Mouse (Mus musculus): ENCODE results near the gene Cyp2d11. TPM values are rescaled to one million over a fixed set of nuclear protein-coding genes. Genes with fewer than 3 reads are reported as not detected.
A peak's percentile ranks its signal among the peaks of the same experiment; 100 is the strongest.
"Not testable (repeated sequence)": the region's sequence is repeated elsewhere in the genome, so short reads cannot be mapped to it uniquely, and the experiment has no call there.

Cyp2d11 gene
- polyA plus RNA-seq, 1 experiment = not detected

- WGBS = 65% methylated on average over 2 of the region's 2 CpGs
- Histone ChIP-seq H3K27ac (ENCODE audit: control insufficient read depth, insufficient read depth, low read depth, low read length, poor library complexity) (no peak overlapping the region), H3K4me1 (ENCODE audit: control insufficient read depth, insufficient read depth, low read length) (no peaks in the 10 kb centered on the region; the same call in 1 of the 2 replicates), H3K4me3 (replicated peaks; ENCODE audit: control insufficient read depth, low read depth, low read length) (no peak overlapping the region)
- TF ChIP-seq CTCF (IDR thresholded peaks at IDR 0.05; ENCODE audit: control insufficient read depth, insufficient read depth, low read length) = no peak
- no peak for TF ChIP-seq POLR2A (IDR thresholded peaks at IDR 0.05; ENCODE audit: borderline replicate concordance, control insufficient read depth, low read depth, low read length)
Measured at GRCm38 (mm10) chr15:82401516-82401915, 7.7 kb upstream of the Cyp2d11 start.

- WGBS = 84% methylated on average over 3 of the region's 3 CpGs
- H3K27ac ChIP-seq (ENCODE audit: control insufficient read depth, insufficient read depth, low read depth, low read length, poor library complexity); H3K4me3 ChIP-seq (replicated peaks; ENCODE audit: control insufficient read depth, low read depth, low read length); H3K4me1 ChIP-seq (ENCODE audit: control insufficient read depth, insufficient read depth, low read length): not testable (repeated sequence)
Measured at GRCm38 (mm10) chr15:82395955-82396354, 2.1 kb upstream of the Cyp2d11 start.

- not testable (repeated sequence) for H3K4me1 ChIP-seq (ENCODE audit: control insufficient read depth, insufficient read depth, low read length); H3K4me3 ChIP-seq (replicated peaks; ENCODE audit: control insufficient read depth, low read depth, low read length); H3K27ac ChIP-seq (ENCODE audit: control insufficient read depth, insufficient read depth, low read depth, low read length, poor library complexity)
- 81% methylated on average over 10 of the region's 10 CpGs for WGBS
Measured at GRCm38 (mm10) chr15:82389916-82390315, 3.9 kb downstream of the Cyp2d11 start.

- H3K4me3 ChIP-seq (replicated peaks; ENCODE audit: control insufficient read depth, low read depth, low read length) = no peak overlapping the region
- H3K27ac ChIP-seq (ENCODE audit: control insufficient read depth, insufficient read depth, low read depth, low read length, poor library complexity) = no peak overlapping the region
- no peaks in the 10 kb centered on the region; the same call in 1 of the 2 replicates for H3K4me1 ChIP-seq (ENCODE audit: control insufficient read depth, insufficient read depth, low read length)
- 76% methylated on average over 2 of the region's 2 CpGs for WGBS
- no peak for TF ChIP-seq POLR2A (IDR thresholded peaks at IDR 0.05; ENCODE audit: borderline replicate concordance, control insufficient read depth, low read depth, low read length)
- no peak for TF ChIP-seq CTCF (IDR thresholded peaks at IDR 0.05; ENCODE audit: control insufficient read depth, insufficient read depth, low read length)
Measured at GRCm38 (mm10) chr15:82385729-82386128, 8.1 kb downstream of the Cyp2d11 start.

- no peaks in the 10 kb centered on the region; the same call in 1 of the 2 replicates for H3K4me1 ChIP-seq (ENCODE audit: control insufficient read depth, insufficient read depth, low read length)
- 79% methylated on average over 2 of the region's 2 CpGs for WGBS
- no peak overlapping the region for H3K27ac ChIP-seq (ENCODE audit: control insufficient read depth, insufficient read depth, low read depth, low read length, poor library complexity)
- no peak overlapping the region for H3K4me3 ChIP-seq (replicated peaks; ENCODE audit: control insufficient read depth, low read depth, low read length)
- TF ChIP-seq CTCF (IDR thresholded peaks at IDR 0.05; ENCODE audit: control insufficient read depth, insufficient read depth, low read length) (no peak), POLR2A (IDR thresholded peaks at IDR 0.05; ENCODE audit: borderline replicate concordance, control insufficient read depth, low read depth, low read length) (no peak)
Measured at GRCm38 (mm10) chr15:82382441-82382840, 11.4 kb downstream of the Cyp2d11 start.

GRCm38 (mm10) chr15:82380714-82381062 is 13.1 kb downstream of the Cyp2d11 start:
- TF ChIP-seq POLR2A (IDR thresholded peaks at IDR 0.05; ENCODE audit: borderline replicate concordance, control insufficient read depth, low read depth, low read length) = no peak
- no peak for TF ChIP-seq CTCF (IDR thresholded peaks at IDR 0.05; ENCODE audit: control insufficient read depth, insufficient read depth, low read length)
- H3K4me3 ChIP-seq (replicated peaks; ENCODE audit: control insufficient read depth, low read depth, low read length) = no peak overlapping the region
- no peaks in the 10 kb centered on the region; the same call in 1 of the 2 replicates for H3K4me1 ChIP-seq (ENCODE audit: control insufficient read depth, insufficient read depth, low read length)
- 49% methylated on average over 7 of the region's 7 CpGs for WGBS
- no peak overlapping the region; the same call in 1 of the 2 replicates for H3K27ac ChIP-seq (ENCODE audit: control insufficient read depth, insufficient read depth, low read depth, low read length, poor library complexity)

- WGBS = 5% methylated on average over 18 of the region's 24 CpGs
- TF ChIP-seq POLR2A (IDR thresholded peaks at IDR 0.05; ENCODE audit: borderline replicate concordance, control insufficient read depth, low read depth, low read length) (no peak), CTCF (IDR thresholded peaks at IDR 0.05; ENCODE audit: control insufficient read depth, insufficient read depth, low read length) (no peak)
- H3K27ac ChIP-seq (ENCODE audit: control insufficient read depth, insufficient read depth, low read depth, low read length, poor library complexity) = peak within 1 kb of the TSS; percentile 72; the same call in 1 of the 2 replicates
- no peaks in the 10 kb centered on the region; the same call in 1 of the 2 replicates for H3K4me1 ChIP-seq (ENCODE audit: control insufficient read depth, insufficient read depth, low read length)
- peak within 1 kb of the TSS; percentile 67 for H3K4me3 ChIP-seq (replicated peaks; ENCODE audit: control insufficient read depth, low read depth, low read length)
Measured at GRCm38 (mm10) chr15:82379871-82380713, 13.7 kb downstream of the Cyp2d11 start, which contains the start of gene Cyp2d22. Gene Cyp2d22, minus strand, starts transcription at chr15:82380260.

GRCm38 (mm10) chr15:82379511-82379870 is 14.3 kb downstream of the Cyp2d11 start:
- peak overlapping the region; percentile 72; the same call in 1 of the 2 replicates for H3K27ac ChIP-seq (ENCODE audit: control insufficient read depth, insufficient read depth, low read depth, low read length, poor library complexity)
- H3K4me3 ChIP-seq (replicated peaks; ENCODE audit: control insufficient read depth, low read depth, low read length) = no peak overlapping the region
- WGBS = 36% methylated on average over 7 of the region's 7 CpGs
- H3K4me1 ChIP-seq (ENCODE audit: control insufficient read depth, insufficient read depth, low read length) = no peaks in the 10 kb centered on the region; the same call in 1 of the 2 replicates
- TF ChIP-seq POLR2A (IDR thresholded peaks at IDR 0.05; ENCODE audit: borderline replicate concordance, control insufficient read depth, low read depth, low read length) (no peak), CTCF (IDR thresholded peaks at IDR 0.05; ENCODE audit: control insufficient read depth, insufficient read depth, low read length) (no peak)

Data from bone marrow, adult 2 months (tissue).